Mouse (Mus musculus) olfactory bulb, adult 2 months (tissue): ENCODE results near the gene Prdm4. TPM values are rescaled to one million over a fixed set of nuclear protein-coding genes. Genes with fewer than 3 reads are reported as not detected.

Experiments used
- H3K27ac ChIP-seq: fragments of 200-500 bp; 2 replicates; pipeline ENCODE4 v1.5.1; 2012; ENCODE audit warnings: low read depth, low read length; ENCODE audit not compliant: insufficient read depth
- H3K4me1 ChIP-seq: fragments of 200-500 bp; 2 replicates; pipeline ENCODE4 v1.6.1; 2012; ENCODE audit warnings: low read length; ENCODE audit not compliant: control insufficient read depth, insufficient read depth
- H3K4me3 ChIP-seq: fragments of 200-500 bp; 2 replicates; pipeline ENCODE4 v1.5.1; 2012; ENCODE audit warnings: mild to moderate bottlenecking, low read depth, low read length, moderate library complexity; ENCODE audit not compliant: insufficient read depth
- CTCF ChIP-seq: fragments of 200-500 bp; IDR thresholded peaks from 2 replicates; pipeline ENCODE4 v1.5.1; 2012; ENCODE audit warnings: low read depth, mild to moderate bottlenecking, low read length, moderate library complexity; ENCODE audit not compliant: insufficient read depth
- POLR2A ChIP-seq: fragments of 200-500 bp; IDR thresholded peaks from 2 replicates; pipeline ENCODE4 v1.6.1; 2012; ENCODE audit warnings: mild to moderate bottlenecking, low read depth, low read length, moderate library complexity; ENCODE audit not compliant: insufficient read depth
- WGBS: fragments of 180-500 bp; shearing (Covaris S2); methylation state at CpG from one replicate; pipeline ENCODE4 v1.1.7; 2018; 5-methylcytosine and 5-hydroxymethylcytosine counted together
- polyA plus RNA-seq: library from polyadenylated mRNA; stranded (reverse); fragments of >200 nt; gene quantifications from 2 replicates; pipeline ENCODE4 v1.2.4, GENCODE M21; 2012; ENCODE audit warnings: low replicate concordance; ENCODE audit not compliant: missing spikeins, insufficient read depth, insufficient read length

Prdm4 gene
- polyA plus RNA-seq, 1 experiment: not detected

- no peak overlapping the region for H3K4me3 ChIP-seq
- H3K27ac ChIP-seq: no peak overlapping the region
- WGBS: 45% methylated on average over 8 of the region's 8 CpGs
- no peaks in the 10 kb centered on the region for H3K4me1 ChIP-seq
- no peak for TF ChIP-seq POLR2A
- no peak for TF ChIP-seq CTCF
Observed at GRCm38 (mm10) chr10:85948483-85949196, 31.7 kb upstream of the Prdm4 start.

GRCm38 (mm10) chr10:85936280-85936965 is 19.5 kb upstream of the Prdm4 start:
- TF ChIP-seq POLR2A (no peak), CTCF (no peak)
- no peak overlapping the region for H3K4me3 ChIP-seq
- 95% methylated on average over 6 of the region's 6 CpGs for WGBS
- H3K27ac ChIP-seq: no peak overlapping the region
- no peaks in the 10 kb centered on the region for H3K4me1 ChIP-seq

GRCm38 (mm10) chr10:85929962-85930361 is 13.0 kb upstream of the Prdm4 start:
- H3K4me3 ChIP-seq: no peak overlapping the region
- no peak overlapping the region for H3K27ac ChIP-seq
- no peak for TF ChIP-seq POLR2A
- no peak for TF ChIP-seq CTCF
- 95% methylated on average over 11 of the region's 11 CpGs for WGBS
- H3K4me1 ChIP-seq: peaks cover 10% of the 10 kb centered on the region; the same call in 1 of the 2 replicates

GRCm38 (mm10) chr10:85929208-85929591 is 12.3 kb upstream of the Prdm4 start:
- peak overlapping the region; percentile 23 for H3K4me3 ChIP-seq
- 33% methylated on average over 11 of the region's 11 CpGs for WGBS
- TF ChIP-seq CTCF: no peak
- TF ChIP-seq POLR2A: no peak
- H3K27ac ChIP-seq: no peak overlapping the region
- H3K4me1 ChIP-seq: peaks cover 10% of the 10 kb centered on the region; the same call in 1 of the 2 replicates

- Histone ChIP-seq H3K4me1 (peaks cover 10% of the 10 kb centered on the region; the same call in 1 of the 2 replicates), H3K27ac (no peak overlapping the region), H3K4me3 (peak overlapping the region; percentile 54)
- TF ChIP-seq POLR2A: peak; percentile 52; the same call in 1 of the 2 replicates
- TF ChIP-seq CTCF: peak; percentile 79; the same call in 1 of the 2 replicates
- WGBS: 1% methylated on average over 63 of the region's 63 CpGs
Observed at GRCm38 (mm10) chr10:85928499-85929207, 11.7 kb upstream of the Prdm4 start.

GRCm38 (mm10) chr10:85927676-85928445 is 10.9 kb upstream of the Prdm4 start, which contains the start of gene Ascl4:
TSS of gene Ascl4 (plus strand) at chr10:85927681.
- TF ChIP-seq POLR2A (no peak), CTCF (no peak)
- peak within 1 kb of the TSS; percentile 54 for H3K4me3 ChIP-seq
- peaks cover 10% of the 10 kb centered on the region; the same call in 1 of the 2 replicates for H3K4me1 ChIP-seq
- no peak within 1 kb of the TSS for H3K27ac ChIP-seq
- WGBS: under 1% methylated on average over 23 of the region's 23 CpGs

- 91% methylated on average over 8 of the region's 8 CpGs for WGBS
Observed at GRCm38 (mm10) chr10:85879886-85880486, 37.0 kb downstream of the Prdm4 start.

GRCm38 (mm10) chr10:85875812-85876211 is 41.1 kb downstream of the Prdm4 start:
- TF ChIP-seq POLR2A (no peak), CTCF (no peak)
- H3K4me1 ChIP-seq: no peaks in the 10 kb centered on the region
- 90% methylated on average over 5 of the region's 5 CpGs for WGBS

More at GRCm38 (mm10) chr10:85879886-85880486, 37.0 kb downstream of the Prdm4 start:
- no peak for TF ChIP-seq CTCF
- TF ChIP-seq POLR2A: no peak
- H3K4me1 ChIP-seq: no peaks in the 10 kb centered on the region
- H3K4me3 ChIP-seq: no peak overlapping the region
- no peak overlapping the region for H3K27ac ChIP-seq

More at GRCm38 (mm10) chr10:85875812-85876211, 41.1 kb downstream of the Prdm4 start:
- H3K4me3 ChIP-seq: no peak overlapping the region
- H3K27ac ChIP-seq: no peak overlapping the region
